Mouse (Mus musculus) CD4-positive, CD25-positive, alpha-beta regulatory T cell, adult 2 months (primary cell): ENCODE results near the gene Mcrip1.
A peak's percentile ranks its signal among the peaks of the same experiment; 100 is the strongest.

Source experiments
- DNase-seq: peaks from one replicate; pipeline ENCODE4 v3.0.0-alpha.2; 2012; ENCODE audit warnings: low read depth, low spot score

The Mcrip1 gene

DNA sequence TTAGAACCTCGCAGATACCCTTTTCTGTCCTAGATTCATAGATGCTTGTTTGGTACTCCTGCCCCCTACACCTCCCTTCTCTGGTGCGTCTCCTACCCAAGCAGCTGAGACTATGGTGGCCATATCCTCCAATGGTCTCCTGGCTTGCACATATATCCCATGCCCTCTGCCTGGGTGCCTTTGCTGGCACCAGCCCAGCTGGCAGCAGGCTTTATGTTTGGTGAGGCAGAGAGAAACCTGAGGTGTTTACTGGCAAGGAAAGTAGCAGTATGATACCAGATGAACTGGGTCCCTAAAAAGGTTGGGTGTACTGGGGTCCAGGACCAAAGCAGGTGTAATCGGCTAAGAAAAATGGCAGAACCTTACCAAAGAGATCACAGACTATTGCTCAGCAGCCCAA, 3.6 kb downstream of the Mcrip1 start:
- DNase-seq: no peak

DNA sequence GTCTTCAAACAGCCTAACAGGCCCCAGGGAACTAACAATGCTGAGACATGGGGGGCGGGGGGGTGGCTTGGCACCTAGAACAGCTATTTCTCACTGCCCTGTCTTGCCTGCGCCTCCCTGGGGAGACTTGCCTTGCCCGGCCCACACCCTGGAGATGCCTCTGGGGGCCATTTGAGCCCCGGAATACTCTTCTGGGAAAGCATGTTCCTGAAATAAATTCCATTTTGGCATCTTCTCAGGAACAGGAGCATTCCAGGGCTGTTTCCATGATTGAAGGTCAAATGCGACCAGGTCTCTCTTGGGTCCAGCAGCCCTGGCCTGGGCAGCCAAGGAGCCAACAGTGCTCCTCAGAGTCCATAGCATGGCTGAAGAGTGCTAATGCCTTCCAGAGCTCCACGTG, 7.2 kb downstream of the Mcrip1 start:
- no peak for DNase-seq

DNA sequence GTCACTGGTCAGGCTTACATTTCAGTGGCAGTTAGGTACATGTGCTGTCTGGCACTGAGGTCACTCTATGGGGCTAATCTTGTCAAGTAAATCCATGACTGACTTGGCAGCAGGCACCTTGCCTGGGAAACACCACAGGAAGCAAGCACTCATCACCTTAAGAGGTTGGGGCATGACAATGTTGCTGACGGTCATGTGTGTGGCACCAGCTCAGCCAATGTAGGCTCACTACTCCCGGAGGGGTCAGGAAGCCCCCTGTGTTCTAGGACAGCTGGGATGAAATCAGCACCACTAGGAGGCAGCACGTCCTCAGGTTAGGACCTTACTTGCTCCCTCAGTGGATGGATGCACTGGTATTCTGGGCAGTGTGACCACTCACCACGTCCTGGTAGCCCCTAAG, 7.6 kb downstream of the Mcrip1 start:
- DNase-seq: peak; percentile 26

DNA sequence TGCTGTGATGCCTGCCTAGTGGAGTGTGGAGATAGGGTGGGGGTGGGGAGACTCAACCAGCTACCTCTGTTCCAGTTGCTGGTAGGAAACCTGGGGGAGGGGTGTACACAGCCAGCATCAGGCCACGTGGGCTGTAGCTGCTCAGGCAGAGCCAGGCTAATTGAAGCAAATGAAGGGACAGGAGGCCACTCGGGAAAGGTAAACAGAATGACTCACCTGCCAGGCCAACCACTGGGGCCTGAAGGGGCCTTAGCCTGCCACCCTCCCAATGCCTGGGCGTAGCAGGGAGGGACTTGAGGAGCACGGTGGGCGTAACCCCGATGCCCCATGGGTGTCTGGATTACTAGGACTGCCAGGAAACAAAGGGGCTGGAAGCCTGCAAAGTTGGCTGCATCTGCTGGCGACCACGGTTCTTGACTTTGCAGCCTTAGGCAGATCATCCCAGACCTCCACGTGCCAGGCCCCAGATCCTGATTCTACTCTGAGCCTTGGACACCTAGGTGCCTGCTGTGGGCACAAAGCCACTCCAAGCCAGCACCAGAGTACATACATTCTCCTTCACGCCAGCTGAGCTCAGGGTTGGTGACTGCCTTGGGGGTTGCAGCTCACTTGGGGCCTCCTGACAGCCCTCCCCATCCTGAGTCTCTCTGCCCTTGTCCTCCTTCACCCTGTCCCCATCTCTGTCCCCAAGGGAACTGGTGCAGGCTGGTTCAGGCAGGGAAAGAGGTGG, 10.1 kb downstream of the Mcrip1 start:
- no peak for DNase-seq

DNA sequence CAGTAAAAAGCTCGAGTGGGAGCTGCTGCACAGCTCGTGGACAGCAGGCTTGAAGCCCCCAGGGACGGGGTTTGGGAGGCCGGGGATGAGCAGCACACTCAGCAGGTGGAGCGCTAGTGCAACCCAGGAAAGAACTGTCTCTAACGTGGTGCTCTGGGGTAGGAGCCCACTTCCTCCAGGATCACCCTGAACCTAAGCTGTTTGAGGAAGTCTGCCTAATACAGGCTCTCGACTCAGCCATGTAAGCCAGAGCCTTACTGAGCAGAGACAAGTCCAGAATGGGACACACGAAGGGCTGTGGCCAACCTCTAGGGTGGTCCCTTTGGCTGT, 10.6 kb downstream of the Mcrip1 start:
- DNase-seq: no peak

DNA sequence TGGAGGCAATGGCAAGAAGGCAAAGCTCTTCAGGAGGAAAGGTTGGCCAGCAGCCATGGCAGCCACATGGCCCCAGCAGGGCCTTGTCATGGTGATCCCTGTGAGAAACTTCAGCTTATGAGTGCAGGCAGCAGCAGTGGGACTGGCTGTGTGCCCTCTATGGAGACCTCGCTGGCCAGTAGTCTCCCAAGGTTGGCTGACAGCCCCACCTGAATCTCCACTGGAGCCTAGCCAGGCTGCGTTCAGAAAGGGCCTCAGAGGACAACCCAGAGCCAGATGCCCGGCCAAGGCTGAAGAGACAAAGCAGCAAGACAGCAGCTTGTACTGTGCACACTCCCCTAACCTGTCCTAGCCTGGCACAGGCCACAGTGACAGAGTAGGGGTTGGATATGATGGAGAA, 11.0 kb downstream of the Mcrip1 start:
- no peak for DNase-seq

- no peak for DNase-seq
Measured at GRCm38 (mm10) chr11:120535804-120536203, 13.7 kb downstream of the Mcrip1 start.

DNA sequence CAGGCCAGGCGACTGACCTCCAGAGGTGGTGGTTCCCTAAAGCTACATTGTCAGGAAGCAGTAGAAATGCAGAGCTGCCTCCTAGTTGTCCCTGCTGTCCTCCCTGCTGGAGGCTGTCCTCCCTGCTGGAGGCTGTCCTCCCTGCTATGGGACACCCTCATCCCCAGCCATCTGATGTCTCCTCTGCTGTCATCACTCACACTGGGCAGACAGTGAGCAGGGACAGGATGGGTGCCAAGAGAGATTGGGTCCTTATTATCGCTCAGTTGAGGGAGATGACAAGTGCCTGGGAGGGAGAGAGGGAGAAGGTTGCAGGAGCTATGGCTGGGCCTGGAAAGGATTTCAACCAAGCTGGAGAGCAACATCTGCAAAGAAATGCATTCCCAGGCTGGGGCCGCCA, 14.4 kb downstream of the Mcrip1 start:
- no peak for DNase-seq

GRCm38 (mm10) chr11:120534093-120534492, 15.4 kb downstream of the Mcrip1 start:
- no peak for DNase-seq

GRCm38 (mm10) chr11:120531646-120532045, 17.9 kb downstream of the Mcrip1 start:
- DNase-seq: no peak

- DNase-seq: no peak
Measured at GRCm38 (mm10) chr11:120530085-120530964, 19.2 kb downstream of the Mcrip1 start, which contains the start of gene Gcgr. Gcgr (plus strand) TSS chr11:120530699.

DNA sequence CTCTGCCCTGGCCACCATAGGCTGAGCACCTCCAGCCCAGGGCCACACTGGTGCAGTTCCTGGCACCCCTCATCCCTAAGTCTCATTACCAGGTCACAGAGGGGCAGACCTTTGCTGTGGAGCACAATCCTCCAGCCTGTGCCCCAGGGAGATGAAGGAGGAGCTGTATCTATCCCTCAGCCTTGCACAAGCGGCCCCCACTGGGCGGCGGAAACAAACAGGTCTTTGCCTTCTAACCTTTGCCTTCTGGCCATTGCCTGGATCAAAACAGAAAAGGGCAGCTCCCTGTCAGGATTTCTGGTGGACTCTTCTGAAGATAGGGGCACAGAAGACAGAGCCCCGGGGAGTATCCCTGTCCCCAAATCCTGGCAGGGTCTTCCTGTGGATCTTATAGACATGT, 20.6 kb downstream of the Mcrip1 start:
- no peak for DNase-seq

- no peak for DNase-seq
Measured at GRCm38 (mm10) chr11:120527690-120528354, 21.7 kb downstream of the Mcrip1 start.

DNA sequence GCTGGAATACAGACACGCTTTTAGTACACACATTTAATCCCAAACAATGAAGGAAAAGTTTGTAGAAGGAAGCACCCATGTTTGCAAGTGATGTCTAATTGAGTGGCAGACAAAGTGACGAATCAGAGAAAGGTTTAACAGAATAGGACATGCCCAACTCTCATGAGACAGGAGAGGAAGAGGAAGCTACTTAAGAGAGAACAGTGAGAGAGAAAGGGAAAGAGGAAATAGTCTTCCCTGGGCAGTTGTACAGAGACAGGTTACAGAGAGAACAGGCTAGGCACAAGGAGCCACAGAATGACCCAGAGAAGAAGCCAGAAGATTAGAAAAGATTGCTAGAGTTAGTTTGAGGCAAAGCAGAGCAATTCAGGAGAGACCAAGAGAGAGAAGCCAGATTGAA, 23.6 kb downstream of the Mcrip1 start:
- no peak for DNase-seq

DNA sequence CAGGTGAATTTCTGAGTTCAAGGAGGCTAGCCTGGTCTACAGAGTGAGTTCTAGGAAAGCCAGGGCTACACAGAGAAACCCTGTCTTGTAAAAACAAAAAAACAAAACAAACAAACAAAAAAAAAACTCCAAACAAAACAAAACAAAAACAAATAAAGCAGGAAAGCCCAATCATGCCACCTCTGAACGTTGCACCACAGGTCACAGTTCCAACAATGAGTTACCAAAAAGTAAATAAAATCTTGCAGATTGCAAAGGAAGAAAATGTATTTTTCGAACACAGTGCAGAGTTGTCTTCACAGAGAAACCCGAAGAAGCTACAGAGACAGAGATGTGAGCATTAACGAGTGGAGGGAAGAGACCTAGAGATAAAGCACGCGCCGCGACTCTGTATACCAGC, 26.9 kb downstream of the Mcrip1 start:
- no peak for DNase-seq

DNA sequence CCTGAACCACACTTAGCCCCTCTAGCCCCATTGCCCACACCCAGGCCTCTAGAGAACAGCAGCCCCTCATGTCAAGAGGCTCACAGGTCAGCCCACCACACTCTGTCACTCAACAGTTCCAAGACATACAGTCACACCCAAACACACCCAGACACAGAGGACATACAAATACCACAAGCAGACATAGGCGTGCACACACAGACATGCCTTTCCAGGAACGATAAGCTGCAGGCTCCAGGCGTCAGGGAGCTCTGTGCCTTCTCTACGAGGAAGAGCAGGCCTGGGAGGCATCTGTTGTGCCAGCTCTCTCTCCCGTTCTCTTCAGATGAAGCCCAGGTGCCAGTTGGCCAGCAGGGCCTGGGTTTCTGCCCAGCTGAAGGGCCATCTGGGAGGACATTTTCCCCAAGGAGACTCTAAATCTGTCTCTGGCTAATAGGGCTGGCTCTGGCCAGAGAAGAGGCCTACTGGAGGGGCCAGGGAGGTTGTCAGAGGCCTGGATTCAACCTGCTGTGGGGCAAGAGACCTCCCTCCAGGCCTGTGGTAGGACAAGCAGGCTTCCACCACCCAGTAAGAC, 28.5 kb downstream of the Mcrip1 start:
- no peak for DNase-seq

DNA sequence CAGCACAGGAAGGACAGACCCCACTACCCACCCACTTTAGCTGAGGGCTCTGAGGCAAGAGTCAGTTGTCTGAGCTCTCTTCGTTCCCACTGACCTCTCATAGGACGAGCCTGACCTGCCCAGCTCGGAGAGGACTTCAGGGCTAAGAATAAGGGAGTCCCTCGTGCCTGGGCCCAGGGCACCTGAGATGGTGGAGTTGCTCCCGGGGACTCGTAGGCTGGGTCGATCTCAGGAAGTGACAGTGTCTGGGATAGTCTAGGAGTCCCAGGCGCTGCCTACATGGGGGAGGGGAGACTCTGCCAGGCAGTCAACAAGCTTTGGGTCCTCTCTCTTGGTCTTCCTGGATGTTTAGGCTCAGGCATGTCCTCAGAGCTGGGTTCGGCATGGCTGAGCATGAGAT, 29.0 kb downstream of the Mcrip1 start:
- no peak for DNase-seq

DNA sequence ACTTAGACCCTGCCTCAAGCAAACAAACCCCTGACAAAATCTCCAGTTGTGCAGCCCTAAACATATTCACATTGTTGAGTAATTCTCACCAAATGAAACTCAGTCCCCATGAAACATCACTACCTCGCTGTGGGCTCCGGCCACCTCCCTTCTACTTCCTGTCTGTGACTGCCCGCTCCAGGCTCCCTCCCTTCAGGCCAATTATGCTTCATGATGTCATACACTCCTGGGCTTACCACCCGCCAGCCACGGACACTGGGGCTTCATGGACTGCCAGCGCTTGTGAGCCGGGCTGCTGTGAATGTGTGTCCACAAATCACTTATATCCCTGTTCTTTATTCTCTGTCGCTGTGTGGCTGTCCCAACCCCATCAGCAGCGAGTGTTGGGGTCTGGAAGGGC, 29.8 kb downstream of the Mcrip1 start:
- DNase-seq: no peak

- no peak for DNase-seq
Measured at GRCm38 (mm10) chr11:120518558-120518957, 31.0 kb downstream of the Mcrip1 start.

DNA sequence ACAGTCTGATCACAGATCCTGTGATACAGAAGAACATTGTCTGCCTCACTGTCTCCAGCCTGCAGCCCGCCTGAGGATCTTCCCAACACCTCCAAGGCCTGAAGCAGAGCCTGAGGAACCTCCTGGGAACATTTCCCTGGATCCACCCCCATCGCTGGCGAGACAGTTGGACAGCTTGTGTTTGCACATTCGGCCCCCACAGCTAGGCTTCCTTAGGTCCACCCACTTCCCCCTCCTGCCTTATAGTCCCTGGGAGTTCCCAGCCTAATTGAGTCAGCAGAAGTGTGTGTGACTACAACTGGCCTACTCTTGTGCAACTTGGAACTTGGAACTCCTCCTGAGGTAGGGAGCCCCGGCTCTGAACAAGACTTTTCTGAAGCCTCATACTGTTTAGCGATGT, 31.5 kb downstream of the Mcrip1 start:
- DNase-seq: no peak

- no peak for DNase-seq
Measured at GRCm38 (mm10) chr11:120517147-120517546, 32.4 kb downstream of the Mcrip1 start.

GRCm38 (mm10) chr11:120515611-120516010, 33.9 kb downstream of the Mcrip1 start:
- DNase-seq: peak; percentile 86
